Mouse (Mus musculus): ENCODE data around the gene 9530053A07Rik. TPM values are rescaled to one million over a fixed set of nuclear protein-coding genes. Genes with fewer than 3 reads are reported as not detected.
A peak's percentile ranks its signal among the peaks of the same experiment; 100 is the strongest.

Gene 9530053A07Rik
- total and polyA plus RNA-seq, 3 experiments: 0.08 TPM; not detected in 2

GRCm38 (mm10) chr7:28191903-28192302, 62.6 kb downstream of the 9530053A07Rik start:
- intact Hi-C loops (cut with DNase I): no loop called here
- Histone ChIP-seq H3K79me2 (replicated peaks; ENCODE audit: control insufficient read depth, insufficient read depth, low read length) (no peaks in the 10 kb centered on the region), H3K9ac (ENCODE audit: low read depth, low read length) (no peak overlapping the region), H3K27me3 (ENCODE audit: control insufficient read depth, insufficient read depth, low read length) (no peaks in the 10 kb centered on the region), H3K4me3 (no peak overlapping the region), H3K4me1 (ENCODE audit: control insufficient read depth, insufficient read depth, low read length) (no peaks in the 10 kb centered on the region), H3K27ac (no peak overlapping the region), H3K36me3 (ENCODE audit: control insufficient read depth, insufficient read depth, low read length) (no peaks in the 10 kb centered on the region)
- no peak for DNase-seq
- WGBS: 96% methylated on average over 1 of the region's 1 CpGs
- TF ChIP-seq POLR2A (IDR thresholded peaks at IDR 0.05; ENCODE audit: insufficient read depth, low read depth, low read length): no peak
- no peak for TF ChIP-seq CTCF (IDR thresholded peaks at IDR 0.05)
- TF ChIP-seq EP300 (IDR thresholded peaks at IDR 0.05; ENCODE audit: insufficient read depth, low read depth, low read length): no peak

DNA sequence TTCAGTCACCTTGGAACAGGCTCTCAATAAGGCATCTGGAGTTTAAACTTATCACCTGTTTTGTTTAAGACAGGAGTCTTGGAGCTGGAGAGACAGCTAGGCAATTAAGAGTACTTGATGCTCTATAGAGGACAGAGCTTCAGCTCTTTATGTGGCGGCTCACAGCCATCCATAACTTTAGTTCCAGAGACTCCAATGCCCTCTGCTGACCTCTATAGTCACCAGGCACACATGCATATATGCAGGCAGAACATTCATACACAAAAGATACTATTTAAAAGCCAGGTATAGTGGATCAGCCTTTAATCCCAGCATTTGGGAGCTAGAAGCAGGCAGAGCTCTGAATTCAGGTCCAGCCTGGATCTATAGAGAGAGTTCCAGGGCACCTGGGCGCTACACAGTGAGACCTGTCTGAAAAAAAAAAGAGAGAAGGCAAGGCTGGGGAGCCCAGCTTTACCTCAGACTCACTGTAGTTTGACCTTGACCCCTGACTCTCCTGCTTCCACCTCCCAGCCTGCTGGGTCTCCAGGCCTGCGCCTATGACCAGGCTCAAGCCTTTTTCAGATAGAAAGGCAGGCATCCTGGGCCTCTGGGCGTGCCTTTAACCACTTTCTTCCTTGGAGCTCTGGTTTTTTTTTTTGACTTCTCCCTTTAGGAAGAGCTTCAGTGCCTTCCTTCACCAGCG, 66.3 kb downstream of the 9530053A07Rik start:
- Histone ChIP-seq H3K4me3 (no peak overlapping the region), H3K36me3 (ENCODE audit: control insufficient read depth, insufficient read depth, low read length) (no peaks in the 10 kb centered on the region), H3K9ac (ENCODE audit: low read depth, low read length) (no peak overlapping the region), H3K27ac (no peak overlapping the region), H3K79me2 (replicated peaks; ENCODE audit: control insufficient read depth, insufficient read depth, low read length) (no peaks in the 10 kb centered on the region), H3K4me1 (ENCODE audit: control insufficient read depth, insufficient read depth, low read length) (no peaks in the 10 kb centered on the region), H3K27me3 (ENCODE audit: control insufficient read depth, insufficient read depth, low read length) (no peaks in the 10 kb centered on the region)
- TF ChIP-seq POLR2A (IDR thresholded peaks at IDR 0.05; ENCODE audit: insufficient read depth, low read depth, low read length) (no peak), CTCF (IDR thresholded peaks at IDR 0.05) (no peak), EP300 (IDR thresholded peaks at IDR 0.05; ENCODE audit: insufficient read depth, low read depth, low read length) (no peak)
- 87% methylated on average over 5 of the region's 5 CpGs for WGBS
- no peak for DNase-seq
- intact Hi-C loops (cut with DNase I): no loop called here

GRCm38 (mm10) chr7:28196528-28196927, 67.3 kb downstream of the 9530053A07Rik start:
- Histone ChIP-seq H3K36me3 (ENCODE audit: control insufficient read depth, insufficient read depth, low read length) (no peaks in the 10 kb centered on the region), H3K4me1 (ENCODE audit: control insufficient read depth, insufficient read depth, low read length) (no peaks in the 10 kb centered on the region), H3K9ac (ENCODE audit: low read depth, low read length) (no peak overlapping the region), H3K27ac (no peak overlapping the region), H3K79me2 (replicated peaks; ENCODE audit: control insufficient read depth, insufficient read depth, low read length) (no peaks in the 10 kb centered on the region), H3K4me3 (no peak overlapping the region), H3K27me3 (ENCODE audit: control insufficient read depth, insufficient read depth, low read length) (no peaks in the 10 kb centered on the region)
- intact Hi-C loops (cut with DNase I): no loop called here
- TF ChIP-seq EP300 (IDR thresholded peaks at IDR 0.05; ENCODE audit: insufficient read depth, low read depth, low read length): no peak
- no peak for TF ChIP-seq POLR2A (IDR thresholded peaks at IDR 0.05; ENCODE audit: insufficient read depth, low read depth, low read length)
- no peak for TF ChIP-seq CTCF (IDR thresholded peaks at IDR 0.05)
- DNase-seq: peak in 1 of 2 experiments; percentile 29
- WGBS: 74% methylated on average over 14 of the region's 14 CpGs

- TF ChIP-seq POLR2A (IDR thresholded peaks at IDR 0.05; ENCODE audit: insufficient read depth, low read depth, low read length): no peak
- no peak for TF ChIP-seq EP300 (IDR thresholded peaks at IDR 0.05; ENCODE audit: insufficient read depth, low read depth, low read length)
- TF ChIP-seq CTCF (IDR thresholded peaks at IDR 0.05): no peak
- intact Hi-C loops (cut with DNase I): no loop called here
- Histone ChIP-seq H3K9ac (ENCODE audit: low read depth, low read length) (no peak overlapping the region), H3K4me1 (ENCODE audit: control insufficient read depth, insufficient read depth, low read length) (no peaks in the 10 kb centered on the region), H3K27me3 (ENCODE audit: control insufficient read depth, insufficient read depth, low read length) (no peaks in the 10 kb centered on the region), H3K36me3 (ENCODE audit: control insufficient read depth, insufficient read depth, low read length) (no peaks in the 10 kb centered on the region), H3K4me3 (no peak overlapping the region), H3K79me2 (replicated peaks; ENCODE audit: control insufficient read depth, insufficient read depth, low read length) (no peaks in the 10 kb centered on the region), H3K27ac (no peak overlapping the region)
- no peak for DNase-seq
- 57% methylated on average over 4 of the region's 4 CpGs for WGBS
Observed at GRCm38 (mm10) chr7:28199054-28199453, 69.8 kb downstream of the 9530053A07Rik start.

GRCm38 (mm10) chr7:28203207-28204108, 74.2 kb downstream of the 9530053A07Rik start:
- TF ChIP-seq POLR2A (IDR thresholded peaks at IDR 0.05; ENCODE audit: insufficient read depth, low read depth, low read length) (no peak), CTCF (IDR thresholded peaks at IDR 0.05) (no peak), EP300 (IDR thresholded peaks at IDR 0.05; ENCODE audit: insufficient read depth, low read depth, low read length) (no peak)
- H3K27ac ChIP-seq: no peak overlapping the region
- DNase-seq: no peak

More at GRCm38 (mm10) chr7:28203207-28204108, 74.2 kb downstream of the 9530053A07Rik start:
- Histone ChIP-seq H3K36me3 (ENCODE audit: control insufficient read depth, insufficient read depth, low read length) (no peaks in the 10 kb centered on the region), H3K9ac (ENCODE audit: low read depth, low read length) (no peak overlapping the region), H3K4me1 (ENCODE audit: control insufficient read depth, insufficient read depth, low read length) (no peaks in the 10 kb centered on the region), H3K4me3 (no peak overlapping the region), H3K27me3 (ENCODE audit: control insufficient read depth, insufficient read depth, low read length) (no peaks in the 10 kb centered on the region), H3K79me2 (replicated peaks; ENCODE audit: control insufficient read depth, insufficient read depth, low read length) (no peaks in the 10 kb centered on the region)
- WGBS: 61% methylated on average over 19 of the region's 19 CpGs
- intact Hi-C loops (cut with DNase I): no loop called here

Measured in heart, adult 2 months (tissue).